Mouse (Mus musculus): ENCODE measurements around the gene Hoxc5. TPM values are rescaled to one million over a fixed set of nuclear protein-coding genes. Genes with fewer than 3 reads are reported as not detected.

Hoxc5 gene
- polyA plus RNA-seq, 1 experiment from 2014 or later: not detected

DNA sequence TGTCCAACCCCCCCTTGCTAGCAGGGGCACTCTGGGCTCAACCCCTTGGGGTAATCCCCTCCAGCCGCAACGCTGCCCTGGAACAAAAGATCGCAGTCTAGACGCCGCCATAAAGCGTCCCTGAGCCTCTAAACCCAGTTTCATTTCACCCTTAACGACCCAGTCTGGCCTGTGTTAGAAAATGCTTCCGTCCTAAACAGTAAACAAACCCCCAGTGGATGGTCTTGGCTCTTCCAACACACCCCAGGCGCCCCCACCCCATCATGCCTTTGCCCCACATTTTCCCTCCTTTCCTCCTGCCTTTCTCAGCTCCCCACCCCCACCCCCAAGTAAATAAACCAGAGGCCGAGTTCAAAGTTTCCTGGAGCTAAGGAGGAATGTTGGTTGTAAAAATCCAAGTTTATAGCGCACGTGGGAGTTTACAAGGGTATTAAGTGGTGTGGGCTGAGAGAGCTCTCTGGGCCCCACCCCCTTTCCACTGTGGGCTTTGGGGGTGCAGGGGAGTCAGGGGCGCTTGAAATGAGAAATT, 7.5 kb upstream of the Hoxc5 start:
- ATAC-seq: no peak
- H3K4me2 ChIP-seq (ENCODE audit: low read depth, low read length): no peak overlapping the region

DNA sequence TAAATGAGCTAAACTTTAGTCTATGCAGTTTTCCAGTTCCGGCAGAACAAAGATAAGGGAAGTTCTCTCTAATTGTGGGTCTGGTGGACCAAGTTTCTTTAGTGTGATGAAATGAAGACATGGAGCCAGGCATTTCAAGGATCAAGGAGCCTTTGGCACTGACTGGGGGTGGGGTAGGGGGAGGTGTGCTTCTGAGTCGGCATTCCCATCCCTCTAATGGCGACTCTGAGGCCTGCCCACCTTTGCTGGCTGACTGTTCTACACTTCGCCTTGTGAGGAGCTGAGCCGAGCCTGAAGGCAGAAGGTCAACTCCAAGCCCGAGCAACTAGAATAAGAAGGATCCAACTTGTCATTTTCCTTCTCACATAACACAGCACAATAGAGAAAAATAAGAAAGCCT, 5.5 kb upstream of the Hoxc5 start:
- H3K27ac ChIP-seq (ENCODE audit: low read depth): no peak overlapping the region
- no peak overlapping the region for H3K4me2 ChIP-seq (ENCODE audit: low read depth, low read length)
- H3K4me3 ChIP-seq (ENCODE audit: low read depth, low read length): no peak overlapping the region
- no peaks in the 10 kb centered on the region for H3K9me3 ChIP-seq (ENCODE audit: low read length)
- H3K27me3 ChIP-seq (ENCODE audit: insufficient read depth, low read length): peaks cover 92% of the 10 kb centered on the region
- no peaks in the 10 kb centered on the region for H3K4me1 ChIP-seq (ENCODE audit: insufficient read depth)
- H3K9ac ChIP-seq (replicated peaks): no peak overlapping the region
- TF ChIP-seq CTCF (IDR thresholded peaks at IDR 0.05; ENCODE audit: low read depth): no peak
- TF ChIP-seq EP300 (IDR thresholded peaks at IDR 0.05; ENCODE audit: low read depth): no peak
- 11% methylated on average over 6 of the region's 6 CpGs for WGBS (ENCODE audit: insufficient replicate concordance)
- ATAC-seq: no peak
- H3K36me3 ChIP-seq (replicated peaks; ENCODE audit: insufficient read depth, low read length): no peaks in the 10 kb centered on the region
- no peak for DNase-seq

More for the DNA sequence above, 7.5 kb upstream of the Hoxc5 start:
- Histone ChIP-seq H3K9me3 (ENCODE audit: low read length) (no peaks in the 10 kb centered on the region), H3K9ac (replicated peaks) (no peak overlapping the region), H3K4me1 (ENCODE audit: insufficient read depth) (no peaks in the 10 kb centered on the region), H3K27me3 (ENCODE audit: insufficient read depth, low read length) (peaks cover 92% of the 10 kb centered on the region), H3K4me3 (ENCODE audit: low read depth, low read length) (no peak overlapping the region), H3K27ac (ENCODE audit: low read depth) (no peak overlapping the region), H3K36me3 (replicated peaks; ENCODE audit: insufficient read depth, low read length) (no peaks in the 10 kb centered on the region)
- 3% methylated on average over 13 of the region's 13 CpGs for WGBS (ENCODE audit: insufficient replicate concordance)
- TF ChIP-seq EP300 (IDR thresholded peaks at IDR 0.05; ENCODE audit: low read depth) (no peak), CTCF (IDR thresholded peaks at IDR 0.05; ENCODE audit: low read depth) (no peak)
- no peak for DNase-seq

DNA sequence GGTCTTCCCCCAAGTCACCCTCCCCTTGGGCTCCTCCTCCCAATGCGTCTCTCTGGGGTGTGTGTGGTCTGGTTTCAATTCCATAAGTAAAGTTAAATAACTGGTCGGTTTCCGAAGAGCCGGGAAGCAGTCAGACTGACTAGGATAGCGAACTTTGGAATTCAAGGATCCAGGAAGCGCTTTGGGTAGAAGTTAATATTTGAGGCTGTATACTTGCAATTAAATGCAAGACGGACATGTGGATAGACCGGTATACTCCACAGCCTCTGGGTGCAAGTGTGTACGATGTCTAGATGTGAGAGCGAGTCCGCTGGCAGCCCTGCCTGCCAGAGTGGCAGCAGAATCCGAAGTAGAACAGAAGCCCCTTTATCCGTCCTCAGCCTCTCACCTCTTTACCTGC, 4.8 kb upstream of the Hoxc5 start:
- peaks cover 92% of the 10 kb centered on the region for H3K27me3 ChIP-seq (ENCODE audit: insufficient read depth, low read length)

DNA sequence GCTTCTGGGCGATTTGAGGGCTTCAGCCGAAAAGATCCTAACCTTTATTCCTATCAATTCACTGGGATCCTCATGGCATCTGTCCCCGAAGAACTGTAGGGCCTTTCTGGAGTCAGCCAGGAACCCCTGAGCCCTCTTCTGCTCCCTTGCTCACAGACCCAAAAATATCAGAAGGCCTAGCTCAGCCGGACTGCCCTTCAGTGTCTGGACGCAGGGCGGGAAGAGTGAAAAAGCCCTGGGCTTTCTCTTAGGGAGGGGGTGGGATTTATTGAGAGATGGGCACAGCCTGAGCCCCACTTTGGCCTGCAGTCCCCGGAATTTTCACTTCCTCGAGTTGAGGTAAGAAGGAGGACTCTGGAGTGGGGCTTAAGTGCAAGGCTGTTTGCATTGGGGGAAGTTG, 4.0 kb upstream of the Hoxc5 start:
- Histone ChIP-seq H3K27me3 (ENCODE audit: insufficient read depth, low read length) (peaks cover 92% of the 10 kb centered on the region), H3K9me3 (ENCODE audit: low read length) (no peaks in the 10 kb centered on the region), H3K4me2 (ENCODE audit: low read depth, low read length) (no peak overlapping the region), H3K27ac (ENCODE audit: low read depth) (no peak overlapping the region), H3K36me3 (replicated peaks; ENCODE audit: insufficient read depth, low read length) (no peaks in the 10 kb centered on the region), H3K4me3 (ENCODE audit: low read depth, low read length) (no peak overlapping the region), H3K9ac (replicated peaks) (no peak overlapping the region), H3K4me1 (ENCODE audit: insufficient read depth) (no peaks in the 10 kb centered on the region)
- DNase-seq (no peak), ATAC-seq (no peak)
- WGBS (ENCODE audit: insufficient replicate concordance): 6% methylated on average over 8 of the region's 8 CpGs
- TF ChIP-seq CTCF (IDR thresholded peaks at IDR 0.05; ENCODE audit: low read depth) (no peak), EP300 (IDR thresholded peaks at IDR 0.05; ENCODE audit: low read depth) (no peak)

More for the DNA sequence above, 4.8 kb upstream of the Hoxc5 start:
- Histone ChIP-seq H3K9me3 (ENCODE audit: low read length) (no peaks in the 10 kb centered on the region), H3K9ac (replicated peaks) (no peak overlapping the region), H3K4me3 (ENCODE audit: low read depth, low read length) (no peak overlapping the region), H3K27ac (ENCODE audit: low read depth) (no peak overlapping the region), H3K4me2 (ENCODE audit: low read depth, low read length) (no peak overlapping the region), H3K36me3 (replicated peaks; ENCODE audit: insufficient read depth, low read length) (no peaks in the 10 kb centered on the region), H3K4me1 (ENCODE audit: insufficient read depth) (no peaks in the 10 kb centered on the region)
- ATAC-seq (no peak), DNase-seq (no peak)
- no peak for TF ChIP-seq CTCF (IDR thresholded peaks at IDR 0.05; ENCODE audit: low read depth)
- TF ChIP-seq EP300 (IDR thresholded peaks at IDR 0.05; ENCODE audit: low read depth): no peak
- 6% methylated on average over 13 of the region's 13 CpGs for WGBS (ENCODE audit: insufficient replicate concordance)

DNA sequence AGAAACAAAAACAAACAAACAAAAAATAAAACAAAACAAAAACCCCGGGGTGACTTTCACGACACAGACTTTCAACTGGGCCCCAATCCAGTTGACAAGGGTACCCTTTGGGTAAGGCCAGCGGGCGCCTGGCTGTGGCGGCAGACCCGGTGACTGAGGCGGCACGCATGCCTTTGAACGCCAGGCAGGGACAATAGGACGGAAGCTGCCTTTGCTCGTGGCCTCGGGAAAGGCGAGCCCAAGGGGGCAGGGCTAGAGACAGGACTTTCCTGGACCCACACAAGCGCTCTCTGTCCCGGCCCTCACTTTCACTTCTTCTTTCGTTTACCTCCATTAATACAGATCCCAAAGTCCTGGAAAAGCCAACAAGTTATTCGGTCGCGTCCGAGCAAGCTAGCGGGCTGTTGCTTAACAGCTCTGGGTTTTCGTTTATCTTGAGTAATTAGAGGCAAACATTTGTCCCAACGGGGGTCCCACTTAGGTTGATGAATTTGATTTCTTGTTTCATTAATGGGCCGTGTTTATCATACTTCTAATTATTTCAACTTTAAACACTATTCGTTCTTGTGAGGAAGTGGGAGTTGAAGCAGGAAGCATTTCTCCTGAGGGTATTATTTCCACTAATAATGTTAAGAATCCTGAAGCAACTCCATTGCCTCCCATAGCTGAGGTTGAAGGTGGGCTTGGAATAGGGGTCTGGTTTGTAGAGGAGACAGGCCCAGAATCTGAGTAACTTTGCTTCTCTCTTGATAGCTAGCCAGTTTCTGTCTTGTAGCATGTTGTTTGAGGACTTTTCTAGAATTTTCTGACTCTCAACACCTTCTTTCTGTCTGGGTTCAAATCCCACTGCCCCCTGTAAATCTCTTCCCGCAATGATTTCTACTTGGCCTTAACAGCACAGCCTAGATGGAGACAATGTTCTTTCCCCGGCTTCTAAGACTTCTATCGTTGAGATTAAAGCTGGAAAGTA, 3.3 kb upstream of the Hoxc5 start:
- no peaks in the 10 kb centered on the region for H3K36me3 ChIP-seq (replicated peaks; ENCODE audit: insufficient read depth, low read length)
- ATAC-seq: no peak
- 3% methylated on average over 28 of the region's 28 CpGs for WGBS (ENCODE audit: insufficient replicate concordance)
- no peak overlapping the region for H3K9ac ChIP-seq (replicated peaks)
- no peak overlapping the region for H3K27ac ChIP-seq (ENCODE audit: low read depth)
- DNase-seq: no peak
- TF ChIP-seq CTCF (IDR thresholded peaks at IDR 0.05; ENCODE audit: low read depth) (no peak), EP300 (IDR thresholded peaks at IDR 0.05; ENCODE audit: low read depth) (no peak)
- H3K4me1 ChIP-seq (ENCODE audit: insufficient read depth): no peaks in the 10 kb centered on the region
- peaks cover 92% of the 10 kb centered on the region for H3K27me3 ChIP-seq (ENCODE audit: insufficient read depth, low read length)
- H3K4me2 ChIP-seq (ENCODE audit: low read depth, low read length): peak overlapping the region; percentile 27; the same call in 1 of the 2 replicates
- no peaks in the 10 kb centered on the region for H3K9me3 ChIP-seq (ENCODE audit: low read length)
- H3K4me3 ChIP-seq (ENCODE audit: low read depth, low read length): peak overlapping the region; percentile 20

Measured in liver, postnatal 0 days (tissue).